Mouse (Mus musculus): ENCODE measurements around the gene Apaf1. TPM values are rescaled to one million over a fixed set of nuclear protein-coding genes. Genes with fewer than 3 reads are reported as not detected.

Gene Apaf1
- total RNA-seq, 2 experiments from 2014 or later, result 14.0 to 15.6 TPM

- no peak for DNase-seq
Measured at GRCm38 (mm10) chr10:91081959-91082507, 537 bp downstream of the Apaf1 start.

- DNase-seq, result no peak
Measured at GRCm38 (mm10) chr10:91080540-91080939, 2.0 kb downstream of the Apaf1 start.

DNA sequence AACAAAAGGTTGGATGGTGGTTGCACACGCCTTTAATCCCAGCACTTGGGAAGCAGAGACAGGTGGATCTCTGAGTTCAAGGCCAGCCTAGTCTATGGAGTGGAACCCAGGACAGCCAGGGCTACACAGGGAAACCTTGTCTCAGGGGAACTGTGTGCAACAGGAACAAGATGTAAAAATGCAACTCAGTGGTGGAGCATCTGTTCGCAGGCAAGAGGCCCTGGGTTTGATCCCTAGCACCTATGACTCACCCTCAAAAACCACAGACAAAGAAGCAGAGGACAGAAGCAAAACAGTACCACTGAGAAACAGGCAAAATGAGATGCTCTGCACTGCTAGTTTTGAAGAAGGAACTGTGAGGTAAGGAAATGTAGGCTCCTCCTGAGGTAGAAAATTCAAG lies 5.9 kb downstream of the Apaf1 start:
- no peak for DNase-seq

DNA sequence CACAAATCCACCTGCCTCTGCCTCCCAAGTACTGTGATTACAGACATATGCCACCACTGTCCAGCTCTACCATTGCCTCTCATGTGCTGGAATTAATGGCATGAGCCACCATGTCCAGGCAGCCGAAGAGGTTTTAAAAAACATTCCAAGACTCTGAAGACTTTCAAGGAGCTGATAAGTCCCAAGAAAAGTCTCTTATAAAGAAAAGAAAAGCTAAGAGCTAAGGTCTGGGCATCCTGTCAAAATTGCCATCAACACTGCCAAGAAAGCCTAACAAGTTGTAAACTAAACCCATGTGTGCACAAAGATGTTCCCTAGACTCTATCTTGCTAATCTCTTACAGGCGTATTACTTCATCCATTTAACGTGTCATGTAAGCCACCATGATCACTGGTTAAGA lies 9.2 kb downstream of the Apaf1 start:
- DNase-seq, result no peak

DNA sequence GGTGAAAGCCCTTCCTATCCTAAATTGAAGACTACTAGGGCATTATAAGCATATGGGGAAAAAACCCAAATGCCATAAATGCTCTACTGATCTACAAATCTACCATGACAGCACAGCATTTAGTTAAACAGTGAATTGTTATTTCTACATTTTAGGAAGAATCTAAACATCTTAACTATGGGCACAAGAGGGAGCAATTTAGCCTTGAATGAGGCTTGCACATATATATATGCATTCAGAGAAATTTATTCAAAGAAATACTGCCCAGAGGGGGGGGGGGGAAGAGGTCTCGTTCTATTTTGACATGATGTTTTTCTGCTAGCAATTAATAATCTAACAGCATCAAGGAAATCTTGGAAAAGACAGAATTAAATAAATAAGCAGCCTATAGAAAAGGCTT lies 10.8 kb downstream of the Apaf1 start:
- DNase-seq, result no peak

DNA sequence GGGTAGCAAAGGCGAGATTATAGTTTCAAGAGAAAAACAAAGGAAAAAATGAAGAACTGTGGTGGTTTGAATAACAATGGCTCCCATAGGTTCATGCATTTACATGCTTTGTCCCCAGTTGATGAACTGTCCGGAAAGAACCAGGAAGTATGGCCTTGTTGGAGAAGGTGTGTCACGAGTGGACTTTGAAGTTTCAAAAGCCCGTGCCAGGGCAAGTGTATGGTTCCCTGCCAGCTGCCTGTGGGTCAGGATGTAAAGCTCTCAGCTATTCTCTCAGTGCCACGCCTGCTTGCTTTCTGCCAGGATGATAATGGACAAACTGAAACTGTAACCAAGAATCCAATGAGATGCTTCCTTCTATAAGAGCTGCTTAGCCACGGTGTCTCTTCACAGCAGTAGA lies 20.2 kb downstream of the Apaf1 start:
- DNase-seq, result no peak

- no peak for DNase-seq
Measured at GRCm38 (mm10) chr10:91060742-91061141, 21.8 kb downstream of the Apaf1 start.

DNA sequence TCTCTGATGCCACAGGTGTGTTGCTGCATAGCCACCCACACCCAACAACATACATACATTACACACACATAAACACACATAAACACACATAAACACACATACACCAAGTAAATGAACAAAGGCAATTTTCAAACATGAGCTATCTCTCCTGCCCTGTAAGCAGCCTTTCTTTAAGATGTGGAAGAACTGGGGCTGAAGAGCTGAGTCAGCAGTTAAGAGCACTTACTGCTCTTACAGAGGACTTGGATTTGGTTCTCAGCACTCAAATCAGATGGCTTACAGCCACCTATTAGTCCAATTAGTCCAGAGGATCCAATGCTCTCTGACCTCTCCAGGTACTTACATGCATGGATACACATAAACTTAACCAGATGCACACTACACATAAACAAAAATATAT lies 29.8 kb downstream of the Apaf1 start:
- DNase-seq, result no peak

- DNase-seq, result no peak
Measured at GRCm38 (mm10) chr10:91051156-91051555, 31.4 kb downstream of the Apaf1 start.

DNA sequence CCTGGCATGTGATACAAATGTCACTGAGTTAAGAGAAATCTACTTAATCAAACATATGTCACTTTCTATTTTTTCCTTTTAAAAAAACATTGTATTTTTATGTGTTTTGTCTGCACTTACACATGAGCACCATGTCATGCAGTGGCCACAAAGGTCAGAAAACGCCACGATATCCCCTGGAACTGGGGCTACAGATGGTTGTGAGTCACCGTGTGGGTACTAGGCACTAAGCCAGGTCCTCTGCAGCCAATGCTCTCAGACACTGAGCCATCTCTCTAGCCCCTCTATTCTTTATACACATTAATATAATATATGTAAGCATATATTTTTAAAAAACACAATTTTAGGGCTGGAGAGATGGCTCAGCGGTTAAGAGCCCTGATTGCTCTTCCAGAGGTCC lies 32.9 kb downstream of the Apaf1 start:
- no peak for DNase-seq

DNA sequence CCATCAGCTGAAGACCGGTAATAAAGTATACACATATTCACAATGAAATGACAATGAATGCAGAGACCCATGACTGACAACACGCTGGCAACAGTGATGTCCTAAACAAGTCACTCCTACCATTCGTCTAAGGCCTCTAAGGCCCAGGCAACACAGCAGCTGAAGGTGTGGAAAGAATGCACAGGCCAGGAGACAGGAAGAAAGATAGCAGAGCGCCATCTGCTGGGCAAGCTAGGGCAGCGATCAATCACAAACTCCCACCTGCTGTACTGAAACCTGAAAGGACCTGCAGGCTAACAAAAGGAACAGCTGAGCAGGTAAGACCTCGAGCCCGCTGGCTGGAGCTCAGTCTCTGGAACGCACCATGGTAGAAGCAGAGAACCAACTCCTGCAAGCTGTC lies 48.6 kb downstream of the Apaf1 start:
- peak; percentile 62 to 67 for DNase-seq

GRCm38 (mm10) chr10:91032399-91032798 lies 50.2 kb downstream of the Apaf1 start:
- peak; percentile 79 to 84 for DNase-seq

- no peak for DNase-seq
Measured at GRCm38 (mm10) chr10:91031176-91031575, 51.4 kb downstream of the Apaf1 start.

GRCm38 (mm10) chr10:91029002-91029539 lies 53.5 kb downstream of the Apaf1 start:
- no peak for DNase-seq

GRCm38 (mm10) chr10:91027964-91028363 lies 54.6 kb downstream of the Apaf1 start:
- DNase-seq, result no peak

DNA sequence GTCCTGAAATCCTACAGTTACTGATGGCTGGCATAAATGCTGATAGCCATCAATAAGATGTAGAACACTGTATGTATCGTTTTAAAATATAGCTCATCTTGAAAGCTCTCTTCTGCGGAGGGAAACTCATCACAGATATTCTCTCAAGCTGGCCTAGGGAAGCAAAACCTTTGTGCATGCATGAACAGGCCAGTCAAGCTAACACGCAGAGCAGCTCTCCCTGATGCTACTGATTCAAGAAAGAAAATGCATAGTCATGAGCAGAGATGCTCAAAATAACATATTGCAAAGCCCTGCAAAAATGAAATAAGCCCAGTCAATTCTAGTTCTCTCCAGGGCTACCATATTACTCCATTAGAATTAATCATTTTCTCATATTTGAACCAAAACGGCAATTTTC lies 55.1 kb downstream of the Apaf1 start:
- DNase-seq, result no peak

DNA sequence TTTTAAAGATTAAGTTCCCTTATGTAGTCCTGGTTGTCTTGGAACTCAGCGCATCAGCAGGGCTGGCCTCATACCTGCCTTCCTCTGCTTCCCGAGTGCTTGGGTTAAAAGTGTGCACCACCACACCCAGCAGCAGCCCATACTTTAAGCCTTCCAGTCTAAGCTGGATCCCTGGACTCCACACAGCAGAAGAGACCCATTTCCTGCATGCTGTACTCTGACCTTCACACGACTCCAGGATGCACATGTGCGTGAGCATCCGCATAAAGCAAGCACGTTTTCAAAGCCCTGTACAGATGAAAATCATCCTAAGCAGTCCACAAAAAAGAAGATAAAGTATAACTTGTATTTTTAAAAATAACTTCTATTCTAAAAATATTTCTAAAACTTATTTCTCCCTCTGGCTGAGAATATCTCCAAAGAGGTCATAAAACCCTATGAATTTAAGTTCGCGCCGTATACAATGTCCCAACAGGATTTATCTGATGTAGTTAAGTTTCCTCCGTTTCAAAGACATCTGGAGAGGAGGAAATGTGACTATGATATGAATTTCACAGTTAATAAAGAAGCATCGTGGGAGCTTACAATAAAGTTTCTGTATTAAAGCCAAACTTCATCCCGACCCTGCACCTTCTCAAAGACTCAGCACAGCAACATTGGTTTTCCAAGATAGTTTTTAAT lies 76.6 kb downstream of the Apaf1 start:
- no peak for DNase-seq

- DNase-seq, result peak; percentile 54 to 55
Measured at GRCm38 (mm10) chr10:91001421-91001820, 81.1 kb downstream of the Apaf1 start.

DNA sequence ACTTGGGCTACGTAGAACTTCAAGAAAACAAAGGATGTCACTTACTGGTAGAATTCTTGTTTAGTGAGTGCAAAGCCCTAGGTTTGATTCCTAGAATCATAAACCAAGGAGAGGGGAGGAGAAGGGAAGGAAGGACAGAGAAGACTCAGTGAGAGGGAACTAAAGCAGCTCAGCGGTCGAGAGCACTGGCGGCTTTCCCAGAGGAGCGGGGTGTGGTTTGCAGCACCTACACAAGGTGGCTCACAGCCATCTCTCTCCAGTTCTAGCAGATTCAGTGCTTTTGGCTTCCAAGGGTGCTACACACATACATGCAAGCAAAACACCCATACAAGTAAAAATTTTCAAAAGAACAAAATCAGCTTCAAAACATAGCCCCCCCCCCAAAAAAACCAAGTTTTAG lies 82.7 kb downstream of the Apaf1 start:
- no peak for DNase-seq

DNA sequence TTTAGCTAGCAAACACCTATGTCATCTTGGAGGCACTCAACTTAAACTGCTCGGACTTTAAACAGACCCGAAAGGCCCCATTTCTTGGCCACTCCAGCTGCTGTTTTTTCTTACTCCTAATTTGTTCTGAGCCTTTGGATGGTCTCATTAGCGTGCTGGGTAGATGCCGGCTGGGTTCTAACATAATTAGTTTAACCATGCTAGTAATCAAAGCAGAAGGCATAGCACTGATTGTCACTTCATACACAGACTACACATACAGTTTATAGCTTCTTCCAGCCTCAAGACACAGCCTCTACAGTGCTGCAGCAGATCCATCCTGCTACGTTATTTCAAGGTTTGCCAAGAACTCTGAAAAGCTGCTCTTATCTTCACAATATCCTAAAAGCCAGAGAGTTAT lies 88.7 kb downstream of the Apaf1 start:
- no peak for DNase-seq

- DNase-seq, result no peak
Measured at GRCm38 (mm10) chr10:90992237-90992636, 90.3 kb downstream of the Apaf1 start.

DNA sequence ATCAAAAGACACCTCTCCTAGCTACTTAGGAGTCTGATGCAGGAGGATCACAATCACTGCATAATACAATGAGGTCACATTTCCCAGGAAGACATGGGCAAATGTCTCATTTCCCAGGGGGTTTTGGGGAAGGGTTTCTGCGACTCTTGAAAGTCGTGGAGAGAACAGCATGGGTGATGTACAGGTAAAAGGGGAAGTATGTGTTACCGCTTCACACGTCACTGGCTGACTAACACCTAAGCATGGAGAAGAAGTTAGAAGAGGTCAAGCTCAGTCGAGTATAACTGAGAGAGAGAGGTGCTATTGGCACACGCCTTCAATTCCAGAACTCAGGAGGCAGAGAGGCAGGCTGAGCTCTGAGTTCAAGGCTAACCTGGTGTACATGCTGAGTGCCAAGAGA lies 92.2 kb downstream of the Apaf1 start:
- DNase-seq, result no peak

DNA sequence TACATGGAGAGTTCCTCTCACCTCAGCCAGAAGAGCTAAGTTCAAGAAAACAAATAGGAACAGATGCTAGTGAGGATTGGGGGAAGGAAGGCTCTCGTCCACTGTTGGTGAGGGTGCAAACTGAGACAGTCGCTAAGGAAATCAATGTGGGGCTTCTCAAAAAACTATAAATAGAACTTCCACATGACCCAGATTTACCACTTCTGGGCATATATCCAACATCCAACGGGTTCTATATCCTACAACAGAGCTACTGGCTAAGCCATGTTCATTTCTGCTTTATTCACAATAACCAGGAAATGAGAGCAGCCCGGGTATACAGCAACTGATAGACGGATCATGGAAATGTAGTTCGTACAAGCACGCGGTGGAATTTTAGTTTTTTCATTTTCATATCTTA lies 99.5 kb downstream of the Apaf1 start:
- no peak for DNase-seq

GRCm38 (mm10) chr10:90981811-90982210 lies 100.8 kb downstream of the Apaf1 start:
- no peak for DNase-seq

DNA sequence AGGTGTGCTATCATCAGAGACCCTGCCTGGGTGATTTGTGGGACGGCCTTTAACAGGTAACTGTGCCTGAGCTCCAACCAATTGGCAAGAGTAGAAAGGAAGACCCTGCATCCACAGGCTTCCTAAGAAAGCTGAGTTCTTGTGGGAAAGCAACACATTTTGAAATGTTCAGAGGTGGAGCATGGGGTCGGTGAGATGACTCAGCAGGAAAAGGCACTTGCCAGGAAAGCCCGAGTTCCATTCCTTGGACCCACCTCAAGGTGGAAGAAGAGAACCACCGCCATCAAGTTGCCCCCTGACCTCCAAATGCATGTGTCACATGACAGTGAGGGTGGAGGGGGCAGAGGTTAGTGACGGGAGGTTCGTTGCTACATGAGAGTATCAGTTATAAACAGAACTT lies 108.1 kb downstream of the Apaf1 start:
- no peak for DNase-seq

All from layer of hippocampus, postnatal 36 days (tissue).